Comparison of ENCODE assay signal across 7 mouse cellular contexts in genomic region chr10:128410560-128410845, GRCm38 (mm10). TPM values are rescaled to one million over a fixed set of nuclear protein-coding genes. Genes with fewer than 3 reads are reported as not detected.
DNase-seq lines count a peak whose midpoint lies in the region; ATAC-seq and TF ChIP-seq lines count a peak whose summit lies in the region.

No protein-coding gene starts in this region.

- H3K4me3 ChIP-seq in testis, adult 2 months (ENCODE audit: control insufficient read depth, low read depth, low read length), result peak overlapping the region; percentile 79
- peak overlapping the region; percentile 78 for H3K4me3 ChIP-seq in embryonic facial prominence, embryonic 14.5 days (ENCODE audit: low read depth, low read length)
- H3K4me3 ChIP-seq in olfactory bulb, adult 2 months (ENCODE audit: insufficient read depth, low read depth, low read length), result 0 out of 2 replicates have a peak overlapping the region, but pooled peaks have one; percentile 8

- no peak for TF ChIP-seq CTCF in testis, adult 2 months (IDR thresholded peaks at IDR 0.05; ENCODE audit: control insufficient read depth, insufficient read depth, insufficient replicate concordance, low read depth, low read length)
- TF ChIP-seq CTCF in olfactory bulb, adult 2 months (IDR thresholded peaks at IDR 0.05; ENCODE audit: insufficient read depth, low read depth, low read length), result no peak

- peaks cover 17% of the 10 kb centered on the region for H3K4me1 ChIP-seq in testis, adult 2 months (ENCODE audit: control insufficient read depth, insufficient read depth, low read length)
- peaks cover 24% of the 10 kb centered on the region for H3K4me1 ChIP-seq in embryonic facial prominence, embryonic 14.5 days (ENCODE audit: control insufficient read depth, insufficient read depth, low read length)
- H3K4me1 ChIP-seq in olfactory bulb, adult 2 months (ENCODE audit: control insufficient read depth, insufficient read depth, low read length), result peaks cover 20% of the 10 kb centered on the region

- peaks cover 3% of the 10 kb centered on the region for H3K36me3 ChIP-seq in testis, adult 2 months (ENCODE audit: control insufficient read depth, insufficient read depth, low read length)
- peaks cover 21% of the 10 kb centered on the region for H3K36me3 ChIP-seq in embryonic facial prominence, embryonic 14.5 days (ENCODE audit: control insufficient read depth, insufficient read depth, low read length)

- TF ChIP-seq POLR2A in testis, adult 2 months (IDR thresholded peaks at IDR 0.05; ENCODE audit: control insufficient read depth, low read depth, low read length), result no peak
- no peak for TF ChIP-seq POLR2A in olfactory bulb, adult 2 months (IDR thresholded peaks at IDR 0.05; ENCODE audit: insufficient read depth, low read depth, low read length)

- DNase-seq in testis, postnatal 10 days (ENCODE audit: low spot score), result no peak
- no peak for DNase-seq in embryonic facial prominence, embryonic 14.5 days (ENCODE audit: low spot score)
- peak; percentile 16 for DNase-seq in kidney, postnatal 10 days
- DNase-seq in gastrocnemius, postnatal 4 days (ENCODE audit: low spot score in 2 of 2), result no peak
- DNase-seq in left cerebral cortex, postnatal 36 days (ENCODE audit: low spot score in 2 of 2), result no peak

- ATAC-seq in embryonic facial prominence, embryonic 14.5 days (ENCODE audit: low read depth), result no peak

- peak overlapping the region; percentile 77 for H3K9ac ChIP-seq in embryonic facial prominence, embryonic 14.5 days (ENCODE audit: low read depth, low read length)

- H3K4me2 ChIP-seq in embryonic facial prominence, embryonic 14.5 days (ENCODE audit: low read depth, low read length), result peak overlapping the region; percentile 88

- H3K9me3 ChIP-seq in embryonic facial prominence, embryonic 14.5 days (ENCODE audit: control insufficient read depth, low read length), result no peaks in the 10 kb centered on the region

- WGBS in embryonic facial prominence, embryonic 14.5 days, result 17% methylated on average over 4 of the region's 4 CpGs
- WGBS in olfactory bulb, adult 2 months, result 22% methylated on average over 4 of the region's 4 CpGs

- peak overlapping the region; percentile 60; the same call in 1 of the 2 replicates for H3K27ac ChIP-seq in testis, adult 2 months (ENCODE audit: control insufficient read depth, insufficient read depth, low read depth, low read length)
- H3K27ac ChIP-seq in embryonic facial prominence, embryonic 14.5 days (replicated peaks; ENCODE audit: low read depth, low read length), result peak overlapping the region; percentile 86
- peak overlapping the region; percentile 4 for H3K27ac ChIP-seq in olfactory bulb, adult 2 months (ENCODE audit: insufficient read depth, low read depth, low read length)

- intact Hi-C loops in left cerebral cortex, postnatal 36 days (cut with DNase I), result loop anchor here (2.0 kb wide), 1 partner anchor 48 kb away; the partner anchor contains the start of gene Smarcc2

- no peaks in the 10 kb centered on the region for H3K27me3 ChIP-seq in testis, adult 2 months (ENCODE audit: control insufficient read depth, insufficient read depth, low read length)
- H3K27me3 ChIP-seq in embryonic facial prominence, embryonic 14.5 days (replicated peaks; ENCODE audit: control insufficient read depth, insufficient read depth, low read length), result no peaks in the 10 kb centered on the region

RNA-seq across cellular contexts. Expression of gene Nabp2, which starts 0.8 kb away (rescaled TPM):
- 22.5 and 27.7 TPM in 2 replicates for polyA plus RNA-seq in testis, adult 2 months (2012; rRNA removed)
- polyA plus RNA-seq in embryonic facial prominence, embryonic 14.5 days (2014; fragmentation: Nextera tagmentation; extraction: Ambion mirVana), result 61.9 and 63.3 TPM in 2 replicates
- not detected in 2 replicates for polyA plus RNA-seq in olfactory bulb, adult 2 months (2012; ENCODE audit: insufficient read depth, insufficient read length, low replicate concordance, missing spikeins)
- total RNA-seq in gastrocnemius, postnatal 4 days (2021), result 10 to 100 TPM; 48.0 to 50.7 TPM
- total RNA-seq in left cerebral cortex, postnatal 36 days (2021), result 10 to 100 TPM; 88.8 to 91.6 TPM

RNA-seq across cellular contexts. Expression of gene Rnf41, which starts 1.0 kb away (rescaled TPM):
- polyA plus RNA-seq in testis, adult 2 months (2012; rRNA removed), result 82.6 and 84.1 TPM in 2 replicates
- 35.2 and 36.1 TPM in 2 replicates for polyA plus RNA-seq in embryonic facial prominence, embryonic 14.5 days (2014; fragmentation: Nextera tagmentation; extraction: Ambion mirVana)
- polyA plus RNA-seq in olfactory bulb, adult 2 months (2012; ENCODE audit: insufficient read depth, insufficient read length, low replicate concordance, missing spikeins), result 155 TPM in 1 of 2 replicates, not detected in the other
- total RNA-seq in gastrocnemius, postnatal 4 days (2021), result 10 to 100 TPM; 21.9 to 24.0 TPM
- total RNA-seq in left cerebral cortex, postnatal 36 days (2021), result 10 to 100 TPM; 75.8 to 78.1 TPM

RNA-seq across cellular contexts. Expression of gene Slc39a5, which starts 9.5 kb away (rescaled TPM):
- polyA plus RNA-seq in testis, adult 2 months (2012; rRNA removed), result 0.14 and 0.18 TPM in 2 replicates
- polyA plus RNA-seq in embryonic facial prominence, embryonic 14.5 days (2014; fragmentation: Nextera tagmentation; extraction: Ambion mirVana), result 0.11 and 0.13 TPM in 2 replicates
- not detected in 2 replicates for polyA plus RNA-seq in olfactory bulb, adult 2 months (2012; ENCODE audit: insufficient read depth, insufficient read length, low replicate concordance, missing spikeins)
- under 1 TPM in 1 of 2 experiments, not detected in 1; 0.23 TPM for total RNA-seq in gastrocnemius, postnatal 4 days (2021)
- not detected for total RNA-seq in left cerebral cortex, postnatal 36 days (2021)

RNA-seq across cellular contexts. Expression of gene Ankrd52, which starts 33.6 kb away (rescaled TPM):
- 6.8 and 7.0 TPM in 2 replicates for polyA plus RNA-seq in testis, adult 2 months (2012; rRNA removed)
- polyA plus RNA-seq in embryonic facial prominence, embryonic 14.5 days (2014; fragmentation: Nextera tagmentation; extraction: Ambion mirVana), result 11.9 and 12.7 TPM in 2 replicates
- polyA plus RNA-seq in olfactory bulb, adult 2 months (2012; ENCODE audit: insufficient read depth, insufficient read length, low replicate concordance, missing spikeins), result not detected in 2 replicates
- total RNA-seq in gastrocnemius, postnatal 4 days (2021), result 10 to 100 TPM; 45.3 to 48.3 TPM
- total RNA-seq in left cerebral cortex, postnatal 36 days (2021), result 10 to 100 TPM; 49.3 to 61.7 TPM

RNA-seq across cellular contexts. Expression of gene Coq10a, which starts 41.7 kb away (rescaled TPM):
- polyA plus RNA-seq in testis, adult 2 months (2012; rRNA removed), result 21.2 TPM in 2 replicates
- polyA plus RNA-seq in embryonic facial prominence, embryonic 14.5 days (2014; fragmentation: Nextera tagmentation; extraction: Ambion mirVana), result 15.6 and 16.8 TPM in 2 replicates
- polyA plus RNA-seq in olfactory bulb, adult 2 months (2012; ENCODE audit: insufficient read depth, insufficient read length, low replicate concordance, missing spikeins), result not detected in 2 replicates
- 100 to 1,000 TPM; 115 to 133 TPM for total RNA-seq in gastrocnemius, postnatal 4 days (2021)
- 10 to 100 TPM; 62.0 to 63.2 TPM for total RNA-seq in left cerebral cortex, postnatal 36 days (2021)

Comparison
In these comparisons a context has a peak if more than half of its experiments do, and no peak if none do; other contexts are left out.
1. H3K27ac ChIP-seq: peak in every context shown above with its lines; median percentile 86 in embryonic facial prominence, embryonic 14.5 days; 60 in testis, adult 2 months; 4 in olfactory bulb, adult 2 months.
2. H3K4me3 ChIP-seq: peak in every context shown above with its lines; median percentile 79 in testis, adult 2 months; 78 in embryonic facial prominence, embryonic 14.5 days; 8 in olfactory bulb, adult 2 months.
3. RNA of gene Nabp2, which starts 0.8 kb away (polyA plus RNA-seq): 61.9 to 63.3 TPM in embryonic facial prominence, embryonic 14.5 days and 22.5 to 27.7 TPM in testis, adult 2 months; not detected in olfactory bulb, adult 2 months; every median in the first group is over 10 times any median in the second.